Mouse (Mus musculus): ENCODE data around the gene Rtp1. TPM values are rescaled to one million over a fixed set of nuclear protein-coding genes. Genes with fewer than 3 reads are reported as not detected.

Rtp1 gene
- polyA plus RNA-seq, 1 experiment from 2014 or later: not detected

DNA sequence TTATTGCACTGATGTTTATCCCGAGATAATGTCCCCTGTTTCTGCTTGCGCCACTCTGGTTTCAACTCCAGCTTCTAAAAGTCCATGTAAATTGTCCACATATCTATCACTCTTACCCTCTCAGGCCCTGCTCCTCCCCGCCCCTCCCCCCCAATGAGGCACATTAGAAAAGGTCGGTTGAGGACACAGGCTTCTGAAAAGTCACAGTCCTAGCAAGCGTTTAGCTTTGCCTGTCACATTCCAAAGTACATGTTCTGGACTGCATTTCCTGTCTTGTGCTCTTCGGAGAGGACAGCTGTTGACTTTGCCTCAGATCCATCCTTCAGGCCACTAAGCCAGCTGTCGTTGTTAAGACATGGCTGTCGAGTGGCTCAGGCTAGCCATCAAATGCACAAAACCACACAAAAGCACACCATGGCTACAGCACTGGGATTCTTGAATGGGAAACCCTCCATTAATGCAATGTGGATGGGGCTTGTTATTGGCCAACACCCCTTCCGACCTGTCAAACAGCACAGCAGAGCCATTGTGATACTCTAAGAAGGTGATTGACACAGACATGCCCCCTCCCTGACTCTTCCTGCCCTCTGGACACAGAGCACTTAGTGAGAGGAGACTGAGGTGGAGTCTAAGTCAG, 12.2 kb upstream of the Rtp1 start:
- peak overlapping the region; percentile 19 for H3K4me3 ChIP-seq (ENCODE audit: low read length)
- no peak overlapping the region; the same call in 1 of the 2 replicates for H3K9ac ChIP-seq (ENCODE audit: low read length)
- 27% methylated on average over 9 of the region's 9 CpGs for WGBS
- H3K36me3 ChIP-seq (ENCODE audit: control insufficient read depth, insufficient read depth, low read length): no peaks in the 10 kb centered on the region
- no peaks in the 10 kb centered on the region for H3K9me3 ChIP-seq (ENCODE audit: control insufficient read depth, low read length)
- no peaks in the 10 kb centered on the region for H3K4me1 ChIP-seq (replicated peaks; ENCODE audit: control insufficient read depth, insufficient read depth, low read length)
- peak; percentile 86 for ATAC-seq (ENCODE audit: low read depth)
- H3K27me3 ChIP-seq (ENCODE audit: control insufficient read depth, insufficient read depth, low read depth, low read length): no peaks in the 10 kb centered on the region
- peak overlapping the region; percentile 40 for H3K4me2 ChIP-seq (ENCODE audit: low read depth, low read length)
- H3K27ac ChIP-seq (ENCODE audit: low read length): no peak overlapping the region

DNA sequence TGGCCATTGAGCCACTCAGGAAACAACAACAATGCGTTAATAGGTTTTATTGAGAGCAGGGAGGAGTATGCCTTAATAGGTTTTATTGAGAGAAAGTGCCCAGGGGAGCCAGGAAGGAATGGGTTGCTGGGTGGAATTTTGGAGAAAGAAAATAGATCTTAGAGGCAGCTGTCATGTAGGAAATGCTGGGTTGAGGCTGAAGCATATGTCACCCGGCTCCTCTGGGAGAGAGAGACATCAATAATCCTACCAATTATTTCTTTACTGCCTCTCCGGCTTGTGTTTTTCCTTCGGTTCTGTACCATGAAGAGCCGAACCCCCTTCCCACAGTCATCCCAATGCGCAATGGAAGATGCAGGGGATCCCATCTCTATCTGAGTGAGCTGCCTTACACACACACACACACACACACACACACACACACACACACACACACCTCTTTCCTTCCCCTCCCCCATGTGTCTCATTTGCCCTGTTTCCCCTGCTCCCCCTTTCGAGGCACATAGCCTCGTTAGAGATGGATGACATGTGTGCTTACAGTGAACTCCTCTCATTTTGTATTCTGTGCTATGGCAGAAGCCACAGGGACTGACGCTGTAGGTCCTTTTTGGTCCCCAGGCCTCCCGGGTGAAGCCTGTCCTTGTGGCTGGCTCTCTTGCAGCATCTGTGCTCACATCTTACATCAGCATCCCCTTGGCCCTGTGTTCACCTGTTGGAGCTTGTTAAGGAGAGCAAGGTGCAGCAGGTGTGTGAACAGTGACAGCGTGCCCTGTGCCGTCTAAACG, 11.3 kb upstream of the Rtp1 start:
- Histone ChIP-seq H3K4me1 (replicated peaks; ENCODE audit: control insufficient read depth, insufficient read depth, low read length) (no peaks in the 10 kb centered on the region), H3K27ac (ENCODE audit: low read length) (no peak overlapping the region), H3K4me2 (ENCODE audit: low read depth, low read length) (no peak overlapping the region), H3K4me3 (ENCODE audit: low read length) (no peak overlapping the region), H3K27me3 (ENCODE audit: control insufficient read depth, insufficient read depth, low read depth, low read length) (no peaks in the 10 kb centered on the region), H3K9me3 (ENCODE audit: control insufficient read depth, low read length) (no peaks in the 10 kb centered on the region), H3K9ac (ENCODE audit: low read length) (no peak overlapping the region), H3K36me3 (ENCODE audit: control insufficient read depth, insufficient read depth, low read length) (no peaks in the 10 kb centered on the region)
- 70% methylated on average over 13 of the region's 13 CpGs for WGBS
- no peak for ATAC-seq (ENCODE audit: low read depth)

DNA sequence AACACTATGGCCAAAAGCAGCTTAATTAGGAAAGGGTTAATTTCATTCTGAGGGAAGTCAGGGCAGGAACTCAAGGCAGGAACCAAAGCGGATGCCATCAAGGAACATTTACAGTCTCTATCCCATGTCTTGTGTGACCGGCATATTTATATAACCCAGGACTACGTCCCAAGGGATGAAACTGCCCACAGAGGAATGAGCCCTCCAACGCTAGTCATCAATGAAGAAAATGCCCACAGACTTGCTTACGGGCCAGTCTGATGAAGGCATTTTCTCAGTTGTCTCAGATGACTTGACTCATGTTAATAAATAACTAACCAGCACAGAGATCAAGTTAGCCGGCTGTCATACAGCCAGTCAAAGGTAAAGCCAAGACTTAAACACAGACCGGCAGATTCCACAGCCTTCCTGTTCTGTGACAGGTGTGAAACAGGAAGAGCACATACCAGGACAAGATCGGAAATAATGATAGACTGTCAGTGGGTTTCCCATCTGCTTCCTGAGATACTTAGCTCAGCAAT, 9.3 kb upstream of the Rtp1 start:
- Histone ChIP-seq H3K4me2 (ENCODE audit: low read depth, low read length) (no peak overlapping the region), H3K4me3 (ENCODE audit: low read length) (no peak overlapping the region), H3K9me3 (ENCODE audit: control insufficient read depth, low read length) (no peaks in the 10 kb centered on the region), H3K27me3 (ENCODE audit: control insufficient read depth, insufficient read depth, low read depth, low read length) (no peaks in the 10 kb centered on the region), H3K9ac (ENCODE audit: low read length) (no peak overlapping the region), H3K27ac (ENCODE audit: low read length) (no peak overlapping the region), H3K36me3 (ENCODE audit: control insufficient read depth, insufficient read depth, low read length) (no peaks in the 10 kb centered on the region), H3K4me1 (replicated peaks; ENCODE audit: control insufficient read depth, insufficient read depth, low read length) (no peaks in the 10 kb centered on the region)
- ATAC-seq (ENCODE audit: low read depth): no peak
- 79% methylated on average over 8 of the region's 8 CpGs for WGBS

DNA sequence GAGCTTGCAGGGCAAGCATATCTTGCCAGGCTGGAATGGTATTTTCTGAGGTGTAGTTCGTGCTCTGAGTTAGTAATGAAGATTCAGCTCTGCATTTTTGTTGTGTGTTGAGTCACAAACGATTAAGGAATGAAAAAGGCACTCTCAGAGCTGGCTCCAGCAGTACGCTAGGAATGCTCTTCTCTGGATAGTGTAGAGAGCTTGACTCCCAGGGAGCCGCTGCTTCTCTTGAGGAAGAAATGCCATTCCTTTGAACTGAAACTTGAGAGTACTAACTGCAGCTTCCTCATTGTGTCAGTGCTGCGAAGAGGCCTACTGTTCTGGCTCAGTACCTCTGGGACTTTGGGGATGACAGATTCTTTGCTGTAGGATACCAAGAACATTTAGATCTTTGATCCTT, 5.1 kb upstream of the Rtp1 start:
- Histone ChIP-seq H3K9ac (ENCODE audit: low read length) (no peak overlapping the region), H3K4me3 (ENCODE audit: low read length) (no peak overlapping the region), H3K27me3 (ENCODE audit: control insufficient read depth, insufficient read depth, low read depth, low read length) (no peaks in the 10 kb centered on the region), H3K4me1 (replicated peaks; ENCODE audit: control insufficient read depth, insufficient read depth, low read length) (no peaks in the 10 kb centered on the region), H3K36me3 (ENCODE audit: control insufficient read depth, insufficient read depth, low read length) (no peaks in the 10 kb centered on the region), H3K9me3 (ENCODE audit: control insufficient read depth, low read length) (no peaks in the 10 kb centered on the region), H3K4me2 (ENCODE audit: low read depth, low read length) (no peak overlapping the region), H3K27ac (ENCODE audit: low read length) (no peak overlapping the region)
- WGBS: 55% methylated on average over 5 of the region's 5 CpGs
- no peak for ATAC-seq (ENCODE audit: low read depth)

DNA sequence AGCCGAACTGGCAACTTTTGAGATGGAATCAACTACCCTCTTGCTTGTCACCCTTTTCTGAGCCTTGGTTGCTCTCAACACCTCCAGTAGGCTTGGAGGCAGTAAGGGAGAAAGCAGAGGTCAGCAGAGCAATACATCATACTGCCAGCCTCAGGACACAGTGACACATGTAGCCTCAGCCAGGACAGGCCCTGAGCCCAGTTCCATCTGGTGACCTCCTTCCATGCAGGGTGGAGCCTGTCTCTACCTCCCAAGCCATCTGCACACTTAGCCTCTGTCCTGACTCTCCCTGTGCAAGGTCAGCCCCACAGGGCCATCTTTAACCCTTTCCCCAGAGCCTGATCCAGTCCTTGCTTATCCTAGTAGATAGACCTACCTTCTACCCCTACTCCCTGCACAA, 1.2 kb upstream of the Rtp1 start:
- 67% methylated on average over 1 of the region's 1 CpGs for WGBS
- H3K36me3 ChIP-seq (ENCODE audit: control insufficient read depth, insufficient read depth, low read length): no peaks in the 10 kb centered on the region
- no peaks in the 10 kb centered on the region for H3K9me3 ChIP-seq (ENCODE audit: control insufficient read depth, low read length)
- no peak for ATAC-seq (ENCODE audit: low read depth)
- no peak overlapping the region for H3K4me2 ChIP-seq (ENCODE audit: low read depth, low read length)
- no peaks in the 10 kb centered on the region for H3K27me3 ChIP-seq (ENCODE audit: control insufficient read depth, insufficient read depth, low read depth, low read length)
- H3K4me1 ChIP-seq (replicated peaks; ENCODE audit: control insufficient read depth, insufficient read depth, low read length): no peaks in the 10 kb centered on the region
- H3K9ac ChIP-seq (ENCODE audit: low read length): no peak overlapping the region
- no peak overlapping the region for H3K4me3 ChIP-seq (ENCODE audit: low read length)
- no peak overlapping the region for H3K27ac ChIP-seq (ENCODE audit: low read length)

DNA sequence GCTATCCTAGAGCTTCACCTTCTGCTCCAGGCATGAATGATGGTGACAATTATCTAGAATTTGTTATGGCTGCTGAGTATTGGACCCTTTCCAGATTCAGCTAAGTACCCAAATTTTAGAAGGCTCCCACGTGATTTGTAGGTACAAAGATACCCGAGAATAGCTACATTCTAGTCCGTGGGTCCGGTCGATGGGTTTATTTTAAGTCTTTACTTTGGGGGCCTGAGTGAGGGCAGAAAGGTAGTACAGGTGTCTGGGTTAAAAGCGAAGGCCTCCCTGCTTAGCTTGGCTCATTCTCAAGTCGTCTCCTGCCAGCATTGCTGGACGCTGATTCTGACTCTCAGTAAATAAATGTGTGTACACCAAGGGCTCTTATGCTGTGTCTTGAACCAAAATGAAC, 1.1 kb downstream of the Rtp1 start:
- Histone ChIP-seq H3K27me3 (ENCODE audit: control insufficient read depth, insufficient read depth, low read depth, low read length) (no peaks in the 10 kb centered on the region), H3K9ac (ENCODE audit: low read length) (no peak overlapping the region), H3K27ac (ENCODE audit: low read length) (no peak overlapping the region), H3K36me3 (ENCODE audit: control insufficient read depth, insufficient read depth, low read length) (no peaks in the 10 kb centered on the region), H3K4me3 (ENCODE audit: low read length) (no peak overlapping the region), H3K4me2 (ENCODE audit: low read depth, low read length) (no peak overlapping the region), H3K9me3 (ENCODE audit: control insufficient read depth, low read length) (no peaks in the 10 kb centered on the region), H3K4me1 (replicated peaks; ENCODE audit: control insufficient read depth, insufficient read depth, low read length) (no peaks in the 10 kb centered on the region)
- 59% methylated on average over 8 of the region's 8 CpGs for WGBS
- ATAC-seq (ENCODE audit: low read depth): no peak

DNA sequence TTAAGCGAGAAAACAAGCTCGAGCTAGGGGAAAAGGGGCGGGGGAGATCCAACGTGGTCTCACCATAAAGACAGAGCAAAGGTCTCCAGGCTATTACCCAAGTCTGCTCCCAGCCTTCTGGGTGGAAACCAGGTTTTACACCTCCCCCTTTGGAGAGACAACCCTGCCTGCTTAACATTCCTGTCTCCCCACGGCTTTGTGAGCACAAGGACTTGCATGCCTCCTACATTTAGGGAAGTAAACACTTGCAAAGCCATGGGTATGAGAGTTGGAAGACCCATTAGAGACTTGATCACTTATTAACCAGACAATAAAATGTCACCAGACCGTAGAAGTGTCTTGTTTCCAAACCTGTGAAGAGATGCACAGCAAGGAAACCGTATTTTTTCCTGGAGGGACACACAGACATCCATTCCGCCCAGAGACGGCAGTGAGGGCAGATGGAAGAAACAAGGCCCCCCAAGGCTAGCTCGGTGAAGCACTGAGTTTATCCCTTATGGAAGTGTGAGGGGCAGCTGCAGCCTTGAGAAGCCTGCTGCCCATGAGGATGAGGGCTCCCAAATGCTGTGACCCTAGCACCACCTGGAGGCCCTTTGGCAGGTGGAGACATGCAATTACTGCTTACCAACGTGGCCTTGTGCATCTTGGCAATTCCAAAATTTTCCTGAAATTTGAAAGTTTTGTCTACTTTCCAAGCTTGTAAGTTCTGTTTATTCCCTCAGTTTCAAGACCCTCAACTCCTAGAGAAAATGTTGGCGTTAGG, 8.7 kb downstream of the Rtp1 start:
- Histone ChIP-seq H3K27ac (ENCODE audit: low read length) (no peak overlapping the region), H3K4me2 (ENCODE audit: low read depth, low read length) (no peak overlapping the region), H3K36me3 (ENCODE audit: control insufficient read depth, insufficient read depth, low read length) (no peaks in the 10 kb centered on the region), H3K4me3 (ENCODE audit: low read length) (no peak overlapping the region), H3K9me3 (ENCODE audit: control insufficient read depth, low read length) (no peaks in the 10 kb centered on the region), H3K4me1 (replicated peaks; ENCODE audit: control insufficient read depth, insufficient read depth, low read length) (no peaks in the 10 kb centered on the region), H3K9ac (ENCODE audit: low read length) (no peak overlapping the region), H3K27me3 (ENCODE audit: control insufficient read depth, insufficient read depth, low read depth, low read length) (no peaks in the 10 kb centered on the region)
- no peak for ATAC-seq (ENCODE audit: low read depth)
- 52% methylated on average over 12 of the region's 12 CpGs for WGBS

DNA sequence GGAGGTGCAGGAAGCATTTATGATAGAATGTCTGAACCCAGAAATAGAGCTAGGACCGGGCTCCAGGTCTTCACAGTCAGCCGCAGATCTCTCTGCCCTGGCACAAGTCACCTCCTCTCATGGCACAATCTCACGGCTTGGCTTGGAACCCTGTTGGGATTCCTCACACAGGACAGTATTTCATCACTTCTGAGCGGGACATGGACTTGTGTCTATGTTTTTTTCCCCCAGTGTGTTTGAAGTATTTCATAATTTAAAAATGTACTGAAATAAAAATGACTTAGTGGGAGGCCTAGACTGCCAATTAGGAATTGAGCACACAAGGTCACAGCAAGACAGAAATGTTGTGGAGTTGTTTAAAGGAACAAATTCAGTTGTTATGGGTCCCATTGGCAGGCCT, 15.3 kb downstream of the Rtp1 start:
- H3K4me2 ChIP-seq (ENCODE audit: low read depth, low read length): no peak overlapping the region
- ATAC-seq (ENCODE audit: low read depth): 0 out of 2 replicates have a peak, but pooled peaks have one; percentile 38
- no peak overlapping the region for H3K27ac ChIP-seq (ENCODE audit: low read length)
- no peak overlapping the region for H3K4me3 ChIP-seq (ENCODE audit: low read length)
- no peaks in the 10 kb centered on the region for H3K9me3 ChIP-seq (ENCODE audit: control insufficient read depth, low read length)
- H3K27me3 ChIP-seq (ENCODE audit: control insufficient read depth, insufficient read depth, low read depth, low read length): no peaks in the 10 kb centered on the region
- no peak overlapping the region for H3K9ac ChIP-seq (ENCODE audit: low read length)
- no peaks in the 10 kb centered on the region for H3K4me1 ChIP-seq (replicated peaks; ENCODE audit: control insufficient read depth, insufficient read depth, low read length)
- WGBS: 83% methylated on average over 4 of the region's 4 CpGs
- no peaks in the 10 kb centered on the region for H3K36me3 ChIP-seq (ENCODE audit: control insufficient read depth, insufficient read depth, low read length)

DNA sequence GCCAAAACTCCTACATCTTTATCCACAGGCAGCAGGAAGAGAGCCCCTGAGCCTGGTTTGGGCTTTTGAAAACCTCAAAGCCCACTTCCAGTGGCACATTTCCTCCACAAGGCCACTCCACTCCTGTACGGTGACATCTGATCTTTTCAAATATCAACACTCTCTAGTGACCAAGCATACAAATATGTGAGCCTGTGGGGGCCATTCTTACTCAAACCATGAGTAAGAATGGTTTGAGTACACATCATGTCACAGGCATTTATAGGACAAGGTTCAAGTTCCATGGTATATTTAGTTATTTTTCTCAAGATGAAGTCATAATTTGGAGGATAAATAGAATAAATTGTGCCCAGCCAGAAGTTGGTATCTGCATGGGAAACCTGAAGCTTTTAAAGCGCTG, 21.0 kb downstream of the Rtp1 start:
- Histone ChIP-seq H3K9me3 (ENCODE audit: control insufficient read depth, low read length) (no peaks in the 10 kb centered on the region), H3K4me2 (ENCODE audit: low read depth, low read length) (no peak overlapping the region)

More for the DNA sequence above, 21.0 kb downstream of the Rtp1 start:
- Histone ChIP-seq H3K27ac (ENCODE audit: low read length) (no peak overlapping the region), H3K4me1 (replicated peaks; ENCODE audit: control insufficient read depth, insufficient read depth, low read length) (no peaks in the 10 kb centered on the region), H3K4me3 (ENCODE audit: low read length) (no peak overlapping the region), H3K36me3 (ENCODE audit: control insufficient read depth, insufficient read depth, low read length) (no peaks in the 10 kb centered on the region), H3K27me3 (ENCODE audit: control insufficient read depth, insufficient read depth, low read depth, low read length) (no peaks in the 10 kb centered on the region), H3K9ac (ENCODE audit: low read length) (no peak overlapping the region)
- ATAC-seq (ENCODE audit: low read depth): no peak
- WGBS: 66% methylated on average over 2 of the region's 2 CpGs

Measured in lung, embryonic 16.5 days (tissue).